Mouse (Mus musculus) forebrain, embryonic 16.5 days (tissue): ENCODE measurements around the gene Soat2. TPM values are rescaled to one million over a fixed set of nuclear protein-coding genes. Genes with fewer than 3 reads are reported as not detected.

ENCODE experiments used
- ATAC-seq: fragments of 200-750 bp; cut with Nextera tagmentation; 2 replicates; pipeline ENCODE4 v1.8.0; 2017; ENCODE audit warnings: mild to moderate bottlenecking, moderate library complexity
- H3K27ac ChIP-seq: fragments of 300-500 bp; sonication (generic); 2 replicates; pipeline ENCODE4 v1.5.1; 2014; ENCODE audit warnings: low read length, control low read depth
- H3K27me3 ChIP-seq: fragments of 300-500 bp; sonication (generic); replicated peaks from 2 replicates; pipeline ENCODE4 v1.6.1; 2014; ENCODE audit warnings: low read length; ENCODE audit not compliant: control insufficient read depth, insufficient read depth
- H3K36me3 ChIP-seq: fragments of 300-500 bp; sonication (generic); 2 replicates; pipeline ENCODE4 v1.6.1; 2014; ENCODE audit not compliant: control insufficient read depth, insufficient read depth
- H3K4me1 ChIP-seq: fragments of 300-500 bp; sonication (generic); replicated peaks from 2 replicates; pipeline ENCODE4 v1.6.1; 2014; ENCODE audit warnings: low read length; ENCODE audit not compliant: control insufficient read depth, insufficient read depth
- H3K4me2 ChIP-seq: fragments of 300-500 bp; sonication (generic); 2 replicates; pipeline ENCODE4 v1.6.1; 2014; ENCODE audit warnings: mild to moderate bottlenecking, low read length, control low read depth
- H3K4me3 ChIP-seq: fragments of 300-500 bp; sonication (generic); replicated peaks from 2 replicates; pipeline ENCODE4 v1.5.1; 2014; ENCODE audit warnings: mild to moderate bottlenecking, low read length, control low read depth
- H3K9ac ChIP-seq: fragments of 300-500 bp; sonication (generic); replicated peaks from 2 replicates; pipeline ENCODE4 v1.6.1; 2014; ENCODE audit warnings: low read depth, low read length, control low read depth
- H3K9me3 ChIP-seq: fragments of 300-500 bp; sonication (generic); 2 replicates; pipeline ENCODE4 v1.6.1; 2016; ENCODE audit warnings: low read length; ENCODE audit not compliant: control insufficient read depth
- WGBS: fragments of 180-500 bp; shearing (Covaris S2); extraction: QIAGEN DNeasy Blood & Tissue Kit; methylation state at CpG from one replicate; pipeline ENCODE4 v1.1.7; 2014; 5-methylcytosine and 5-hydroxymethylcytosine counted together
- polyA plus RNA-seq: library from polyadenylated mRNA; unstranded; fragments of >200 nt; fragmentation: Nextera tagmentation; extraction: Ambion mirVana; gene quantifications from 2 replicates; pipeline ENCODE4 v1.2.1, GENCODE M21; 2015

The Soat2 gene
- not detected in 2 replicates for polyA plus RNA-seq

GRCm38 (mm10) chr15:102150301-102151135, at the start of gene Soat2:
Gene Soat2, plus strand, starts transcription at chr15:102150526.
- no peak for ATAC-seq
- no peak within 1 kb of the TSS for H3K9ac ChIP-seq
- H3K4me3 ChIP-seq: no peak within 1 kb of the TSS
- no peaks in the 10 kb centered on the region for H3K36me3 ChIP-seq
- no peaks in the 10 kb centered on the region for H3K4me1 ChIP-seq
- peaks cover 5% of the 10 kb centered on the region for H3K27me3 ChIP-seq
- no peaks in the 10 kb centered on the region for H3K9me3 ChIP-seq
- 56% methylated on average over 20 of the region's 20 CpGs for WGBS
- no peak within 1 kb of the TSS for H3K27ac ChIP-seq
- H3K4me2 ChIP-seq: no peak within 1 kb of the TSS

GRCm38 (mm10) chr15:102100996-102101671, 49.2 kb upstream of the Soat2 start:
- no peak for ATAC-seq
- Histone ChIP-seq H3K4me1 (peaks cover 25% of the 10 kb centered on the region), H3K36me3 (no peaks in the 10 kb centered on the region; the same call in 1 of the 2 replicates), H3K4me3 (peak overlapping the region; percentile 55), H3K27me3 (0 out of 2 replicates have a peak, but pooled peaks cover 7% of the 10 kb centered on the region), H3K27ac (no peak overlapping the region), H3K4me2 (peak overlapping the region; percentile 92), H3K9ac (peak overlapping the region; percentile 61; the same call in 1 of the 2 replicates), H3K9me3 (no peaks in the 10 kb centered on the region)
- WGBS: 32% methylated on average over 10 of the region's 10 CpGs

DNA sequence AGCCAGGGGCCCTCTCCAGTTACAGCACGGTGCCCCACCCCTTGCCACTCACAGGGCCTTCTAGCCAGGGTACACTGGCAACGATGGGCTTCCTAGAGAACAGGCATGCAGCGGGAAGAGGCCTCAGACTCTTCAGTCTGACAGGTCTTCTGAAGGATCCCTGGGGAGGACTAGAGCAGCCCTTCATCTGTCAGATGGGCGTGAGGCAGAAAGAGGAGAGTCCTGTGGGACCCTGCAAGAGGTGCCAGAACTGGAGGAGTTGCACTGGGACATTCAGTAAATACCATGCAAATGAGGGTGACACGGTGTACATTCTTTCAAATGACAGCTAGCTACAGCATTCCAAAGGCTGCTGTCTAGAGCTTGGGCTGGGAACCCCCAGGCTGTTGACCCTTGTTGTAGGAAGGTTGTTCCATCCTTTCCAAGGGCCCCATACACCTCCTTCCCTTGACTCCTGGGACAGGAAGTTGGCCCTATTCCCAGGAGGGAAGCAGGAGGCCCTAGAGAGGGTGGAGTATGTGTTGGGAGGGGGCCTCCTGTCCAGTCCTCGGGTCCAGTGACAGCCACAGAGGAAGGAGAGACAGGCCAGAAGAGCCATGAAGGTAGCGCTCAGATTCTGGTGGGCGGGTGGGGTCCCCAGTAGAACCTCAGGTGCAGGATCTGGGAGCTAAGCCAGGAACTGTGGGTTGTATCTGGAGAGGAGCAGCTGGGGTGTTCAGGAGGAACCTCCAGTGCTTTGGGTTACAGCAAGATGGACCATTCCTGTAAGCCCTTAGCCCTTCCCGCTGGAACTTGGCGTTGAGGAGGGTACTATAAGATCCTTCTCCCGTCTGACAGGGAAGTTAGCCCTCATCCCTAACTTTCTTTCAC, 48.4 kb upstream of the Soat2 start:
- Histone ChIP-seq H3K9ac (no peak overlapping the region), H3K27ac (no peak overlapping the region), H3K4me2 (no peak overlapping the region), H3K9me3 (no peaks in the 10 kb centered on the region), H3K27me3 (peaks cover 14% of the 10 kb centered on the region; the same call in 1 of the 2 replicates), H3K4me3 (no peak overlapping the region), H3K4me1 (peaks cover 30% of the 10 kb centered on the region), H3K36me3 (no peaks in the 10 kb centered on the region; the same call in 1 of the 2 replicates)
- 35% methylated on average over 11 of the region's 11 CpGs for WGBS
- no peak for ATAC-seq

- Histone ChIP-seq H3K4me2 (no peak overlapping the region), H3K9ac (peak overlapping the region; percentile 12; the same call in 1 of the 2 replicates), H3K9me3 (no peaks in the 10 kb centered on the region), H3K36me3 (no peaks in the 10 kb centered on the region; the same call in 1 of the 2 replicates), H3K27me3 (peaks cover 14% of the 10 kb centered on the region; the same call in 1 of the 2 replicates), H3K4me1 (peaks cover 36% of the 10 kb centered on the region), H3K27ac (peak overlapping the region; percentile 39), H3K4me3 (peak overlapping the region; percentile 0; the same call in 1 of the 2 replicates)
- ATAC-seq: no peak
- WGBS: 28% methylated on average over 6 of the region's 6 CpGs
Observed at GRCm38 (mm10) chr15:102102548-102103121, 47.7 kb upstream of the Soat2 start.

DNA sequence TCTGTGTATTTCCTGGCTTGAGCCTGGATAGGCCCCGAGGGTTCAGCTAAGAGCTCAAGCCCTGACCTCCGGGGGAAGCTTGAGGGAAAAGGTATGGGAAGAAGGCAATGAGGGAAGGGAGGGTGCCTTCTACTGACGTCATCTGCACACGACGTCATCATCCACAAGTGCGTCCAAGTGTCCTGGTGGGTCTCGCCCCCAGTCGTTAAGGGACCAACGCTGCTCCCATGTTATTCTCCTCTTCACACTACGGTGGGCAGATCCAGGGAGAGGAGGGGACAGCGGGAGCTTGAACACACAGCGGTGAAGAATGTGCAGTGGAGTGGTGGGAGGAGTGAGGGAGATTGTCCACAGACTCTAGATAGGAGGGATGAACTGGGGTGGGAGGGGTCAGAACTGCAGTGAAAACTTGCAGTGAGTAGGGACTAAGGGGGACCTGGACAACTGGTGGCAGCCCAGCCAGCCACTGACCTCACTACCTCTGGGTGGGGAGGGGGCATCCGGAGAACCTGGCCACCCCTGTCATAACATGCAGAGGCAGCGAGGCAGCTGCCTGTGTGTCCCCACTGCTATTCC, 46.9 kb upstream of the Soat2 start:
- whole genome bisulfite sequencing: 8% methylated on average over 14 of the region's 14 CpGs
- peaks cover 38% of the 10 kb centered on the region for H3K4me1 ChIP-seq
- H3K36me3 ChIP-seq: no peaks in the 10 kb centered on the region
- H3K27me3 ChIP-seq: peaks cover 14% of the 10 kb centered on the region; the same call in 1 of the 2 replicates
- H3K4me3 ChIP-seq: peak overlapping the region; percentile 6
- H3K9ac ChIP-seq: peak overlapping the region; percentile 30; the same call in 1 of the 2 replicates
- no peak overlapping the region for H3K4me2 ChIP-seq
- ATAC-seq: no peak
- H3K9me3 ChIP-seq: no peaks in the 10 kb centered on the region
- peak overlapping the region; percentile 39; the same call in 1 of the 2 replicates for H3K27ac ChIP-seq

DNA sequence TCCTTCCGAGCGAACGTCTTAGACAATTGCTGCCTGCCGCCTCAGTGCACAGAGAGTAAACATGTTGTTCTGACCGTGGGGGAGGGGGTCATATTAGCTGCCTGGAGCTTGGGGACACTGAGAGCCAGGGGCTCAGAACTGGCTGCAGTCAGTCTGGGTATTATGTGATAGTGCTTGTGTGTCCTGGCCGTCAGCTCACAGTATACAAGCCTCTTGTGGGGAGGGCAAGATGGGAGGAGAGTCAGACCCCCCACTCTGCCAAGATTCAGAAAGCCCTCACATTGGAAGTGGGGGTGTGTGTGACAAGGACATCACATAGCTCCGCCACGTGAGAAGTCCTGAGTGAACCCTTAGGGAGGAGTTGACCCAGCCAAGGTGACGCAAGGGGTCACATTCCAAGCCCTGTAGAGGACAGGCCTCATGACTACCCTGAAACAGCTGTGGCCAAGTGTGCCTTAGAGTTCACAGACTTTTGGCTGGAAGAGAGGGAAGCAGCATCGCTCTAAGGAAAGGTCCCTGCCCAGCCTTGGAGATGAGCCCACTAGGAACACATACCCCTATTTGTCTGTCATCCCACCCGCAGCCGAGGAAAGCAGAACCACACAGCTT, 46.3 kb upstream of the Soat2 start:
- H3K4me2 ChIP-seq: no peak overlapping the region
- no peaks in the 10 kb centered on the region for H3K36me3 ChIP-seq
- peaks cover 14% of the 10 kb centered on the region; the same call in 1 of the 2 replicates for H3K27me3 ChIP-seq
- 29% methylated on average over 12 of the region's 12 CpGs for WGBS
- peak overlapping the region; percentile 30; the same call in 1 of the 2 replicates for H3K9ac ChIP-seq
- no peak overlapping the region for H3K27ac ChIP-seq
- peak overlapping the region; percentile 4 for H3K4me3 ChIP-seq
- peaks cover 38% of the 10 kb centered on the region for H3K4me1 ChIP-seq
- no peaks in the 10 kb centered on the region for H3K9me3 ChIP-seq
- no peak for ATAC-seq

- H3K4me2 ChIP-seq: no peak overlapping the region
Observed at GRCm38 (mm10) chr15:102105360-102105759, 45.0 kb upstream of the Soat2 start.

More at GRCm38 (mm10) chr15:102105360-102105759, 45.0 kb upstream of the Soat2 start:
- H3K36me3 ChIP-seq: no peaks in the 10 kb centered on the region
- WGBS: 41% methylated on average over 5 of the region's 5 CpGs
- peaks cover 14% of the 10 kb centered on the region; the same call in 1 of the 2 replicates for H3K27me3 ChIP-seq
- no peaks in the 10 kb centered on the region for H3K9me3 ChIP-seq
- H3K27ac ChIP-seq: no peak overlapping the region
- H3K9ac ChIP-seq: no peak overlapping the region
- H3K4me1 ChIP-seq: peaks cover 33% of the 10 kb centered on the region
- H3K4me3 ChIP-seq: no peak overlapping the region
- no peak for ATAC-seq
